Mouse (Mus musculus) fibroblast of lung, adult 2 months (primary cell): ENCODE data around the gene Adamts7.
A peak's percentile ranks its signal among the peaks of the same experiment; 100 is the strongest.

Experiments used
- DNase-seq: peaks from one replicate; pipeline ENCODE4 v3.0.0-alpha.2; 2011; ENCODE audit warnings: low read depth

Adamts7 gene

DNA sequence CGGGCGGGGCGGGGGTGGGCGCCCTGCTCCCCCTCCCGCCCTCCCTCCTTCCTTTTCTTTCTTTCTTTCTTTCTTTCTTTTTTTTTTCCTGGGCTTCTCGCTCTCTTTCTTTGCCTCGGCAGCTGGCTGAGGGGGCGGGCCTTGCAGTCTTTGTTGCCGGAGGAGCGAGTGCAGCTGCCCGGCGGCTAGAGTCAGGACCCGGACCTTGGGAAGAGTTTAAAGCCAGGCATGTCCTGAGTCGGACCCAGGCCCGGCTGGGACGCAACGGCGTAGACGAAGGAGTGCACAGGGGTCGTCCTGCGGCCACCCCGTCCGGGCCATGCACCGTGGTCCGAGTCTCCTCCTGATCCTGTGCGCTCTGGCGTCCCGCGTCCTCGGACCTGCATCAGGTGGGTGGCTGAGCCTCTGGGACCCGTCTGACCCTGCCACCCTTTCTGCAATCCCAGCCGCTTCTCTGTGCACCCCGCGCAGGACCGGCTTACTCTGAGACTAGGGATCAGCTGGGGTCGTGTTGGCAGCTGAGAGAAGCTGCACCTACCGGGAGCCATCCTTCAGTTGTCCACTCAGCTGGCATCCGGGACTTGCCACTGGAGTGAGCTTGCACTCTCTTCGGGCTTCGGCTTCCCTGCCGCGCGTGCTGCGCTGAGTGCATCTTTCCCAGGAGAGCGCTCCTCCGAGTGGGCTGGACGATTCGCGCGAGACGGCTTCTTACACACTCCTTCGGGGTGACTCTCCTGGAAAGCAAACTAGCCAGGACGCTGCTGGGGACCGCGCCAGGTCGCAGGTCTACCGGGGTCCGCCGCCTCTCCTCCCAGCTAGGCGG lies at the start of gene Adamts7:
Adamts7 (plus strand) TSS at position 144 of the 823 bp plus-strand sequence.
- DNase-seq, result no peak

DNA sequence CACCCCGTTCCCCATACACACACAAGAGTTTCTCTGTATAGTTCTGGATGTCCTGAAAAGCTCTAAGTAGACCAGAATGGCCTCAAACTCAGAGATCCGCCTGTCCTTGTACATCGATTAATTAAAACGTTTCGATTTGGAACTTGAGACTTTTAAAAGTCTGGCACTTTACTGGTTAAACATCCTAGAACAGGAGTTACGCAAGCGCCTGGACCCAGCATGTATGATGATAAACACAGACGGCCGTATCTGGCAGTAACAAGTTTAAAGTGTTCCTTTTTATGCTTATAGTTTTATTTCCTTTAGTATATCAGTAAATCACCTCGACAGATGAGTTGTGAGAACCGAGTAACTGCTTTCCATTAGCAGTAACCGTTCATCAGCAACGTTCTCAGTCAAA lies 49.7 kb upstream of the Adamts7 start:
- no peak for DNase-seq

DNA sequence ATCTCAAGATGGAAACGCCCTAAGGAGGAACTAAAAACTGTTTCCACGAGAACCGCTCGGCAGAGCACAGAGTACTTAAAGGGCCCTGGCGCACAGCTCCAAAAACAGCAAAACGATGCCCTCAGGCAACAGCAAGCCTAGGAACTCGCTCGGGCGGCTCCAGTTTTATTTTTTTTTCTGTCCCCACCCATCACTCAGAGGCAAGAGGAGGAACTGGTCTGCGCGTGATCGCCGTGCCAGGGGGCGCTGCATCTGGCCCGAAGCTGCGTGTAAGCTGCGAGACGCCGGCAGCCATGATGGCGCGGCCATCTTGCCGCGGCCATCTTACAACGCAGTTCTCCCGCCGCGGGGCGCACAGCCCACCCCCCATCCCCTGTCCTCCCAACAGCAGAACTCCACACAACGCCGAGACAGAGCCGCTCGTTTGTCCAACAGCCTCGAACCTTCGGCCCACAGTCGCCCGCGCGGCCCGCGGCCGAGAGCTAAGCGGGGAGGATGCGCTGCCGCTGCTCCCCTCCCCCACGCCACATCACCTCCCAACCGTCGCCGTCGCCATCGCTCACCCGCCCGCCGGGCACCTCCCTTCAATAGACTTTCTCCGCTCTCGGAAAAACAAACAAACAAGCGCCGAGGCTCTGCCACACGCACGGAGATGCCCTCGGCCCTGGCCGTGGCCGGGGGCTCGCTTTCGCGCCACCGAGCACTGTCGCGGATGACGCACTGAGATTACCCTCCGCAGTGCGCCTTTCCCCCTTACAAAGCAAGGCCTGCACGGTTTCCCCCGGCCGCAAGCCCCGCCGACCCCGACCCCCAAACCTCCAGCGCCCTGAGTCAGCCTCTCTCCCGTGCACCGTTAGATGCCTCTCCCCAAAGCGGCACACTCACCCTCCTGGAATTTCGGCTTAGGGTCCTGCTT lies 49.0 kb upstream of the Adamts7 start:
- peak; percentile 79 for DNase-seq

DNA sequence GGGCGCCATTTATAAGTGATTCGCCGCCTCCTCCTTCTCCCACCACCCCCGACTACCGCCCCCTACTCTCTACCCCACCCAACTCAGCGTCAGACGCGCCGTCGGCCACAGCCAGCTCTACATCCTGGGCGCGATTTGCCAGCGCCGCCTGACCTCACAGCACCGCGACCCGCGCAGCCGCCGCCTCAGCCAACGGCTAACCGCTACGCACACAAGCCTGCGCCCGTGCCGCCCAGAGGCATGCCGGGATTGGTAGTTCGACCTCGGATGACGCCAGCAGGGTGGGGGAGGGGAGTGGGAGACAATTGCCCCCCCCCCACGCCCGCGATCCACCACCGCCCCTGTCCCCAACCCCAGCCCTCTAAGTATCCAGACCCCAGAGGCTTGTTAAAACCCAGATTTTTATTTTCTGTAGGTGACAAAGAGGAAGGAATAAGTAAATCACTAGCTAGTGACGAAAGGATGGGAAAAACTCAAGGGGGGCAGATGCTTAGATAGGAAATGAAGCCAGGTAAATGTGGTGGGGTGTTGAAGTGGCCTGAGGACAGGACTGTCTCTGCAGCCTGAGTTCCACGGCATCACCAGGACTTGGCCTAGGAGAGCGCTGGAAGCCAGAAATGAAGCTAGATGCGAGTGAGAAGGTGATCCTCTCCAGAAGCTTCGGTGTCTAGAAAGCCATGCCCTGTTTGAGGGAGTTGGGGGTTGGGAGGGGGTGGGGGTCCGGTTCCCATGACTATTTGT lies 48.1 kb upstream of the Adamts7 start, which contains the start of gene Morf4l1:
Morf4l1 (minus strand) TSS at position 208 of the 741 bp plus-strand sequence.
- DNase-seq, result peak; percentile 92

DNA sequence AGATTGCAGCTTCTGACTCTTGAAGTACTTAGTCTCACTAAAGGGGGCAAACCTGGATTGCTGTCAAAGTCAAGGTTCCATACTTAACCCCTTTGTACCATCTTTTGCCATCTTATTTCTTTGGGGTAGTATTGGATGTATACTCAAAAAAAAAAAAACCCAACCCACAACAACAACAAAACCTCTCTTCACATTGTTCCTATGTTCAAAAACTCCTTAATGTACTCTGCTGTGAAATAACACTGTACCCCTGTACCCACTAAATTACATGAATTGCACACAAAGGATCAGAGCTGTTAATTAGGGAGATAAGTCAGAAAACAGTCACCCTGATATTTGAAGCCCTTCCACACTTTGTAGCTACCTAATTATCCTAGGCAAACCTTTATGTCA lies 47.6 kb upstream of the Adamts7 start:
- no peak for DNase-seq

DNA sequence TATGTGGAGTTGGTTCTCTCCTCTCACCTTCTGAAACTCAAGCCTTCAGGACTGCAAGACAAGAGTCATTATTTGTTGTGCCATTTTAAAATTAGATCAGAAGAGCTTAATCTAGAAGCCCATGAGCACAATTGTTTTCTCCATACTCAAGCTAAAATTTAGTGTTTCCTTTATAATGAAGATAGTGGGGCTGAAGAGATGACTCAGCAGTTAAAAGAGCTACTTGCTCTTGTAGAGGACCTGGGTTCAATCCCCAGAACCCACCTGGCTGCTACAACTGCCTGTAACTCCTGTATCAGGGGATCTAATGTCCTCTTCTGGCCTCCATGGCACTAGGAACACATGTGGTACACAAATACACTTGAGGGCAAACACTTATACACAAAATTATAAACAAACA lies 45.6 kb upstream of the Adamts7 start:
- DNase-seq, result no peak

DNA sequence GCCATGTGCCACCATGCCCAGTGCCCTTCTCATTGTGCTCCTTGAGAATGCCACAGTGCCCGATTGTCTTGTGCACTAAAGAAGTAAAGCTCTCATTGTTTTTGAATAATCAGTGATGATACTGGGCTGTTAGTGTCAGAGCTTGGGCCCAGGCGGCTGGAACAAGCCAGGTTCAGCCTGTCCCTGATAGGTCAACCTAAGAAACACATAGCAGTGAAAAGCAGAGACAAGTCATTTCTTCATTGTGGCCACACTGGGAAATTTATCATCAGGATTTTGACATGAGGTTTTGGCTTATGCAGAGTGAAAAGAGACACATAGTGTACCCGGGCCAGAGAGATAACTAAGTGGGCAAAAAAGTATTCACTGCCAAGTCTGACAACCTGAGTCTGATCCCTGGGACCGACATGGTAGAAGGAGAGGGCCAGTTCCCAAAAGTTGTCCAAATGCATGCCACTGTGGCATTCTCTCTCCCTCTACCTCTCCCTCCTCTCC lies 40.6 kb upstream of the Adamts7 start:
- DNase-seq, result no peak

DNA sequence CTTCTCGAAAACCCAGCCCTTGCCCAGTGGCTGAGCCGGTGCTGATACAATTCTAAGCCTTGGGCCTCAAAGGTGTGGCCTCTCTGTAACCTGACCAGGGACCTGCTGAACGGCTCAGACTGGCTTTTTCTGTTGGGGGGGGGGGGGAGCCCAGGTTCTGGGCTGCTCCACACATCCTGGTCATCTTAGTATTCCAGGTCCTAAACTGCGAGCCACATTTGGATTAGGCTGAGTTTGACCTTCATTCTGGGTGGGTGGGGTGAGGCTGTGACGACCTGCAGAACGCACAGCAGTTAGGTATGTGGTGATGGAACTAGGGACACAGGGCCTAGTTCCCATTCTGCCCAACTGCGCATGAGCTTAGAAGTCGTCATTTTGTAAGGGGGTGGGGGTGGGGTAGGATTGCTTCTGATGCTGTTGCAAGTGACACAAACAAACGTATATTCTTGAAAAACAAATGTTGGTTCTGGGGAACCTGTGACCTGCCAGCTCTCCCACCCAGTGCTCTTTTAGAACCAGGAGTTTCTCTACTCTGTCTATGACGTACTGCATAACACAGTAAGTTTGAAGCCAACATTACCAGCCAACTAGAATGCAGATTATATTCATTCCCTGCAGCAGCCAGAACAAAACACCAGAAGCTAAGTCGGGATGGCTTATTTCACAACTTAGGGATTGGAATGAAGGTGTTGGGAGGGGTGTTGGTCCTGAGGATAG lies 38.6 kb upstream of the Adamts7 start:
- DNase-seq, result no peak

DNA sequence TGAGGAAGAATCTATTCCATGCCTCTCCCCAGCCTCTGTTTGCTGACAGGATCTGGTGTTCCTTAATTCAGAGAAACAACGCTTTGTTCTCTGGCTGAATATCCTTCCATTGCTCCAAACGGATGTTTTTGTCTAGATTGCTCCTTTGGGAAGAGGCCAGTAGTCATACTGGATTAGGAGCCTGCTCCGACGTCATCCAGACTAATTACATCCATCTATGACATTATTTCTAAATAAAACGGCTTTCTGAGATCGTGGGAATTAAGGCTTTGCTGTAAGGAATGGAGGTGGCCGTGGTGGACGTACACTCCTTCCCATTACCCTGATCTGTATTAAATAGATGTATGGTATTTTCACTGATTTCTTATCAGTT lies 38.0 kb upstream of the Adamts7 start:
- no peak for DNase-seq

DNA sequence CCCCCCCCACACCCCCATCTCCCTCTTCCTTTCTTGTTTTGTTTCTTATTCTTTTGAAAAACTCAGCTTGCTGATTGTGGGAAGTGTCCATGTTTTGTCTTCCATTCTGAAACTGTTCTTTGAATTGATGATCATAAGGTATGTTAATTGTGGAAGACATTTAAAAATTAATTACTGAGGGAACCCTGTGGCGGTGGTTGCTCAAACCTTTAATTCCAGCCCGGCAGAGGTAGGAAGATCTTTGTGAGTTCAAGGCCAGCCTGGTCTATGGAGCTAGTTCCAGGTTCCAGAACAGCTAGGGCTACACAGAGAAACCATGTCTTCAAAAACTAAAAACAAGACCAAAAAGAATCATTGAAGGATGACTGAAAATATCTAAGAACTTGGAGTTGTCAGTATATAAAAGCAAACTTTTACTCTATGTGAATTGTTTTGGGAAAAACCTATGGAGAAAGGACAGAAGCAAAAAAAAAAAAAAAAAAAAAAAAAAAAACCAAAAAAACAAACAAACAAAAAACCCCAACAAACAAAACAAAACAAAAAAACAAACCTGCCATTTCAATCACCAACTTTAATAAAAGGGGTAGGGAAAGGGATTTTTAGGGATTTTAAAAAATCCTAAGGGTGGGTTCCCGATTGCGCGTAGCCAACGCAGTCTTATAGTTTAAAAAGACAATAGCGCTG lies 37.3 kb upstream of the Adamts7 start:
- no peak for DNase-seq

DNA sequence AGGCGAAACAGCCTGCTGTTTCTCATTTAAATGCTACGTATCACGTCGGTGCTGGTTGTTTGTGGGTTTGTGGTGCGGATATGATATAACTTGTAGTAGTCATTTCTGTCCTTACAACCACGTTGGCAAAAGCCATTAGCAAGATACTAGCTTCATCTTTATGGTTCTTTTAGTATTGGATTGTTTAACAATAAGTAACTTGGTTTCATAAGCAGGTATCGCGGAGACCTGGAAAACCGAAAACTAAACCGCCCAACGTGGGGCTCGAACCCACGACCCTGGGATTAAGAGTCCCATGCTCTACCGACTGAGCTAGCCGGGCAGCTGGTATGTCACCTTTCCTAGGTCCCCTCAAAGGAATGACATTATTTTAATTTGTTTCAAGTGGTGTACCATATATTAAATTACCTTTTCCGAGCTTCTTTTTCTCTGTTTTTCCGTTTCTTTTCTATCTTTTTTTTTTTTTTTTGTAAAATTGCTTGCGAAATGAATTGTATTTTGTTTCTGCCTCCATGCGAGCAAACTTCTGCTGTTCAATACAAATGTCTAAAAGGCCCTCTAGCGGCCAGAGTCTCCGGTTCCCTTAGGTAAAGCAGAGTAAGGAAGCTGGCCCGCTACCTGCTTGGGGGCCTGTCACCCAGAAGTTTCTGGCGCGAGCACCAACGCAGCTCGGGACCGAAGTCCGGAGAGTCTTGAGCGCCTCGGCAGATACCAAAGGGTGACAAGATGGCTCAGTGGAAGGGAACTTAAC lies 36.4 kb upstream of the Adamts7 start:
- DNase-seq, result peak; percentile 31

DNA sequence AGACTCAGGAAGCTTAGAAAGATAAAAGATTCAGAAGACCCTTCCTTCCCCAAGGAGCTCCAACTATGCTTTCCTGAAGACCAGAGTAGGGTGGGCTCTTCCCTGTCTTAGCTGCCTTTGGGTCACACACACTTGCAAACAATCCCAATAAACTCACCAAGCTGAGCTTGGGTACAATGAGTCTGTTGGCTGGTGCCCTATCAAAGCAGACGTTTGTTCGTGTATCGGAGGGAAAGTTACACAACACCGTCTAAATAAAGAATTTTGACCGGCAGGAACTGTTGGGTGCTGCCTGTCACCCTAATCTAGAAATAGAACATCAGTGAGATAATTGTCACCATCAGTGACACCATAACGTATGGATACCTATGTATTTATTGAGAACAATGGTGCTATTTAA lies 35.7 kb upstream of the Adamts7 start:
- DNase-seq, result no peak

DNA sequence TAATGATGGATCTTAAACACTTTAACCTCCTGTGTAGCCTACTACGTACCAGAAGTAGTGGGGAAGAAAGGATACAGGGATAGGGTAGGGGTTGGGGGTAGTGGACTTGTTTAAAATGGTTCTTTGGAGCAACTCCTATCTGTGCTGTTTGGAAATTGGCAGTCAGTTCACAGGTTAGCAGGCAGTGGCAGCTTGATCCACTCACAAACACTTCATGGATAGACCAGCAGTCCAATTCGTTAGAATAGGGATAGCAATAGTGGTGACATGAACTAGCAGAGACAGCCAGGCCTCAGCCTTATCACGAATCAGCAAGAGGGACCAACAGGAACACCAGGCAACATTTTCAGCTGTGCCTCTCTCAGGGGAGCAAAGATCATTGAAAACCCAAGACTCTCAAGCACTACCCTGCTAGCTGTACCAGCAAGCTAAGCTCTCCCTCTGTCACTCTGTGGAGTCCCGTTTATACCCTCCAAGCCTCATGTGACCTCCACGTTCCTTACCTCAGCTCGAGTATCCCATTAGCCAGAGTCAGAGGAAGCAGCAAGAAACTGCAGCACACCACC lies 34.1 kb upstream of the Adamts7 start:
- no peak for DNase-seq

DNA sequence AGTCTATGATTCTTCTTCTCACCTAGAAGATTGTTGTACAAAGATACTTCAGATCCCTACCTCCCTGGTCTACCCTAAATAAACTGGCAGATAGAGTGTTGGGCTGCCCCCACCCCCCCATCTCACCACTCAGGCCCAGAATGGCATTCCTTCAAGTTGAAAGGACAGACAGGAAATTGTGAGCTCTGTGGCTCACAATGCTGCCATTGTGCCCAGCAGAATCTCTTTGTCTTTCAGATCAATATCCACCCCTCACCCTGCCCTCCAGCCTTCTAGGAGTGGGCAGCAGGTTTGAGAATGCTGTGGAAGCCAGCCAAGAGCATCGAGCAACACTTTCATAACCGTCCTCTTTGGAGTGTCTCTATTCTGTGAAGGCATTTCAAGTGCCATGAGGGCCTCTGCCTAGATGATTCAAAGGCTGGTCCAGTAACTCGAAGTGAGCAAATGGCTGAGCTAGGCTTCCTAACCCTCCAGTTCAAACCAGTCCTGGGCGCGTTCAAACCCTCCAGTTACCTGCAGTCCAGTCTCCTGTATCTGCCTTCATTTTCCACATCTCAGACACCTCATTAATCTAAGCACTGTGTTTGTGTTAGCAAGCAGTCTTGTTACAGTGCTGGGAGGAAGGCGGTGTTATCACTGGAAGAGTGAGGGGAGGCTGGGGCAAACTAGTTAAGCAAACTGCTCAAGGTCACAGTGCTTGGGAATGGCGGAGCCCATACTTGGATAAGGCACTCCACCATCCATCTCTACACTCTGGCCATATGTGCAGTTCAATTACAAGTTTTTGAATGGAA lies 29.1 kb upstream of the Adamts7 start:
- DNase-seq, result no peak

DNA sequence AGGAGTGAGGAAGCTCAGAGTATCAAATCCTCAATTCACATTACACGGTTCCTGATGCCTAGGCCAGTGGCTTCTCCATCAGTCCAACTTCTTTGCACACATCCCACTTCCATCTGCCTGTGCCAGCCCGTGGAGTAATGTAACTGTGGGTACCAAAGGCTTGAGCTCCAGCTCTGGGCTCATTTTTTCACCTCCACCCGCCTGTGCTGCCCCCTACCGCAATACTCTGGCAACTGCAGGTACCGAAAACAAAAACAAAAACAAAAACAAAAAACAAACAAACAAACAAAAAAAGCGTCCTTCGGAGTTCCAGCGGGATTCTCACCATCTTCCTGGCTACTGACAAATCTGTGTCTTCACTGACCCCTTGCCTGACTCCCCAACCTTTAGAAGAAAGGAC lies 27.4 kb upstream of the Adamts7 start:
- DNase-seq, result no peak

DNA sequence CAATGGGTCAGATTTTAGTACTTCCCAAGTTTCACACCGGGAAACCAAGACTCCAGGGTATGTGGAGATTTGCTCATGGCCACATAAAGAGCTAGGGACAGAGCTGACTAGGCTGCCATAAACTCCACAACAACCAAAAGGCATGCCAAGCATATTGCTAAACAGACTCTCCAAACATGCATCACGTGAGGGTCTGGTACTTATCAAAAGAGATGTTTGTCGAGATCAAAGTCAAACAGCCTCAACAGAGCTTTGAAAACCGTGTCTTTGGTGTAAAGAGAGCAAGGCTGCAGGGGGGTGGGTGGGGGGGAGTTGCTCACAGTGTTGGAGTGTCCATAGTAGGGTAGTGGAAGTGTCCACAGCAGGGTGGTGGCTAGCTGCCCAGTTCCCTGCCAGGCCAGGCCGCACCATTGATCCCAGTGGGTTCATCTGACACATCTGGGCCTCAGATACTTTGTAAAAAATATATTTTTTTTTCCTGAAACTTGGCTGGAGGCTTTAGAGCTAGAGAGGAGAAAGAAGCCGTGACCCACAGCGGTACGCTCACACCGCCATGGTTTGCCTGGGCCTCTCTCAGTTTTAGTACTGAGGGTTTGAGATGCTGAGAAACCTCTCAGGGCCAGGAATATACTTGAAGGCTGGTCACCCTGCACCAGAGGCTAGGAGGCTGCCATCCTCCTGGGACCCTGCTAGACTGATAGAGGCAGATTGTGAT lies 26.7 kb upstream of the Adamts7 start:
- DNase-seq, result no peak

DNA sequence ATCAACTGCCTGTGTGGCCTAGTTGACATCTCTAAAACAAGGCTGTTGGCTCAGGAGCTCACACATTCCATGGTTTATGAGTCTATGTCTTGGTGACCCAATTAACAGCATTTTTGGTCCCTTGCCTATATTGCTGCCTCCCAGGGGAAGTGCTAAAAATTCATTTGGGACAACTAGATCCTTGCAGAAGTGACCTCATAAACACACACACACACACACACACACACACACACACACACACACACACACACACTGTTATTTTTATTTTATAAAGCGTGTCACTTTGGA lies 26.2 kb upstream of the Adamts7 start:
- no peak for DNase-seq

DNA sequence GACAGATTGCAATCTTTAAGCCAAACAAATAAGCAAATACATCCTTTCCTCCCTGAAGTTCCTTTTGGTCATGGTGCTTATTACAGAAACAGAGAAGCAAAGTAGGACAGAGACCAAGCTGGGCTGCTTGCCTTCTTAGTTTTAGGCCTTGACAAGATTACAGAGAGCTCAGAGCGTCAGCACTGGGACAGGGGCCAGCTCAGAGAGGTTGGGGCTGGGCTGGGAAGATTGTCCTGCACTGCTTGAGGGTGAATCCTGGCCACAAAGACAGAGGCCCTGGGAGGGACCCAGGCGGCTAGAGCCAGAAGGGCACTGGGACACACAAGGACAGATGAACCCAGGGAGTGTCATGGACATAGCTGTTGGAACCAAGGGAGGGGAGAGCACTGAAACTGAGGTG lies 17.1 kb upstream of the Adamts7 start:
- DNase-seq, result no peak

DNA sequence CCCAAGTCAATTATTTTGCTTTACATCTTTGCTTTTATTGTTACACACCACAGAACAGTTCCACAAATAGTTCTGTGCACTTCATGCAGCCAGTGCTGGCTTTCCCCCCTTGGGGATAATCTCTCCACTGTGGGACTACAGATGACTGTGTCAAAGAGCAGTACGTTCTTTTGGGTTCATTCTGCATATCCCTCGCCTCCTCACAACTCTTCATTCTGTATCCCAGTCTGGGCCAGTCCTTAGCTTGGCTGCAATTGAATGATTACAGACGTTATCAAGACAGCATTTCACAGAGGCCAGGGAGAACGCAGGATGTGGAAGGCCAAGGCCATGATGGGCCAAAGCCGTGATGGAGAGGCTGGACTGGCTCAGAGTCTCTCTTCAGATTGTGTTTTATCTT lies 16.0 kb upstream of the Adamts7 start:
- no peak for DNase-seq
